In genomic region chr8:48220529-48221181, GRCm38 (mm10) we compare ENCODE assay signal across 12 mouse cellular contexts.
A peak's percentile ranks its signal among the peaks of the same experiment; 100 is the strongest.
DNase-seq lines count a peak whose midpoint lies in the region; ATAC-seq lines count a peak whose summit lies in the region.
"Had no signal": no experiment of that assay in that cellular context is flagged by ENCODE, and none has a peak within 500 bp of the region (broad histone marks: within the 10 kb centered on the region; RNA-seq: fewer than 3 reads in every experiment).

No protein-coding gene starts in this region.

- intact Hi-C loops in left cerebral cortex, postnatal 4 days (cut with DNase I), result loop anchor here (5.0 to 10.0 kb wide), 2 partner anchors 304 to 1607 kb away; no protein-coding TSS in a partner anchor

- H3K9me3 ChIP-seq in forebrain, embryonic 14.5 days (replicated peaks; ENCODE audit: control insufficient read depth, low read length), result no peaks in the 10 kb centered on the region
- no peaks in the 10 kb centered on the region for H3K9me3 ChIP-seq in intestine, embryonic 16.5 days (ENCODE audit: control insufficient read depth, low read length)
- H3K9me3 ChIP-seq: heart, embryonic 12.5 days; liver, embryonic 12.5 days had no signal

- peaks cover 23% of the 10 kb centered on the region for H3K4me1 ChIP-seq in forebrain, embryonic 14.5 days (ENCODE audit: control insufficient read depth, insufficient read depth, low read length)
- H3K4me1 ChIP-seq in intestine, embryonic 16.5 days (ENCODE audit: control insufficient read depth, insufficient read depth, low read length), result peaks cover 4% of the 10 kb centered on the region; the same call in 1 of the 2 replicates
- H3K4me1 ChIP-seq: liver, embryonic 12.5 days had no signal

- H3K9ac ChIP-seq in forebrain, embryonic 14.5 days (ENCODE audit: low read length), result no peak overlapping the region
- H3K9ac ChIP-seq in intestine, embryonic 16.5 days (ENCODE audit: low read depth, low read length), result no peak overlapping the region
- H3K9ac ChIP-seq: heart, embryonic 12.5 days; liver, embryonic 12.5 days had no signal

- H3K4me3 ChIP-seq in forebrain, embryonic 14.5 days (ENCODE audit: low read depth, low read length), result no peak overlapping the region
- no peak overlapping the region for H3K4me3 ChIP-seq in intestine, embryonic 16.5 days (ENCODE audit: low read length)
- H3K4me3 ChIP-seq: heart, embryonic 12.5 days; liver, embryonic 12.5 days had no signal

- peak; percentile 22; the same call in 1 of the 2 replicates for ATAC-seq in forebrain, embryonic 14.5 days
- no peak for ATAC-seq in intestine, embryonic 16.5 days
- ATAC-seq: liver, embryonic 12.5 days had no signal

- WGBS in forebrain, embryonic 14.5 days, result 37% methylated on average over 25 of the region's 25 CpGs
- WGBS in intestine, embryonic 16.5 days, result 77% methylated on average over 25 of the region's 25 CpGs

- peak overlapping the region; percentile 9; the same call in 1 of the 2 replicates for H3K4me2 ChIP-seq in forebrain, embryonic 14.5 days (ENCODE audit: low read length)
- no peak overlapping the region for H3K4me2 ChIP-seq in intestine, embryonic 16.5 days (ENCODE audit: low read depth, low read length)
- H3K4me2 ChIP-seq: liver, embryonic 12.5 days had no signal

- no peaks in the 10 kb centered on the region for H3K36me3 ChIP-seq in forebrain, embryonic 14.5 days (ENCODE audit: control insufficient read depth, insufficient read depth, low read length)
- no peaks in the 10 kb centered on the region for H3K36me3 ChIP-seq in intestine, embryonic 16.5 days (ENCODE audit: control insufficient read depth, insufficient read depth, low read length)
- H3K36me3 ChIP-seq: heart, embryonic 12.5 days; liver, embryonic 12.5 days had no signal

- H3K27me3 ChIP-seq in forebrain, embryonic 14.5 days (replicated peaks; ENCODE audit: control insufficient read depth, insufficient read depth, low read length), result no peaks in the 10 kb centered on the region
- no peaks in the 10 kb centered on the region for H3K27me3 ChIP-seq in intestine, embryonic 16.5 days (replicated peaks; ENCODE audit: control insufficient read depth, insufficient read depth, low read length)
- H3K27me3 ChIP-seq: liver, embryonic 12.5 days had no signal

- no peak overlapping the region for H3K27ac ChIP-seq in forebrain, embryonic 14.5 days (ENCODE audit: low read depth, low read length)
- H3K27ac ChIP-seq in intestine, embryonic 16.5 days (ENCODE audit: low read length), result no peak overlapping the region
- H3K27ac ChIP-seq: liver, embryonic 12.5 days had no signal

- peak; percentile 33 to 42 for DNase-seq in left cerebral cortex, adult 18-20 months (ENCODE audit: low spot score in 2 of 2)
- DNase-seq in left cerebral cortex, postnatal 4 days, result no peak
- peak; percentile 59 for DNase-seq in ZHBTc4 (ENCODE audit: low read depth, low spot score)
- DNase-seq in forebrain, embryonic 14.5 days (ENCODE audit: low spot score), result peak; percentile 71
- DNase-seq in right cerebral cortex, adult 18-20 months, result peak; percentile 28
- no peak for DNase-seq in cerebellum, adult 11 months
- DNase-seq: kidney, adult 2 months; lung, postnatal 4 days; thymus, postnatal 14 days had no signal

Comparison
In these comparisons a context has a peak if more than half of its experiments do, and no peak if none do; other contexts are left out.
1. DNase-seq: peak in left cerebral cortex, adult 18-20 months (2 of 2), ZHBTc4 (single experiment), forebrain, embryonic 14.5 days (single experiment) and right cerebral cortex, adult 18-20 months (single experiment); none in left cerebral cortex, postnatal 4 days (single experiment) and cerebellum, adult 11 months (single experiment).